Mouse (Mus musculus) CH12.LX (cell line): ENCODE measurements around the gene Itk. TPM values are rescaled to one million over a fixed set of nuclear protein-coding genes. Genes with fewer than 3 reads are reported as not detected.

Experiments used
- DNase-seq: peaks from one replicate; pipeline ENCODE4 v3.0.0-alpha.2; 2013; ENCODE audit errors: extremely low read depth
- H3K27ac ChIP-seq: 2 replicates; pipeline ENCODE4 v1.5.1; 2012; ENCODE audit warnings: low read depth, mild to moderate bottlenecking, control low read depth, moderate library complexity; ENCODE audit not compliant: insufficient read depth
- H3K27me3 ChIP-seq: replicated peaks from 2 replicates; pipeline ENCODE3; 2012; ENCODE audit warnings: inconsistent platforms
- H3K36me3 ChIP-seq, 2 experiments: replicated peaks in 1 of 2; 2 replicates each; pipeline versions ENCODE3 to v1.6.1; 2012; ENCODE audit warnings: inconsistent platforms in 1 of 2, low read length in 1 of 2, mild to moderate bottlenecking in 1 of 2, mixed read lengths in 1 of 2, moderate library complexity in 1 of 2; ENCODE audit not compliant: control insufficient read depth in 1 of 2, insufficient read depth in 1 of 2
- H3K4me1 ChIP-seq, 2 experiments: 2 replicates each; pipeline ENCODE4 v1.6.1; 2012; ENCODE audit warnings: inconsistent platforms in 1 of 2, moderate library complexity in 1 of 2; ENCODE audit not compliant: insufficient read depth in 2 of 2, control insufficient read depth in 1 of 2
- H3K4me2 ChIP-seq: 2 replicates; pipeline ENCODE4 v1.6.1; 2012; ENCODE audit warnings: low read depth, mild to moderate bottlenecking, control low read depth; ENCODE audit not compliant: poor library complexity, insufficient read depth, severe bottlenecking
- H3K4me3 ChIP-seq, 3 experiments: fragments of 150-350 bp in 1 of 3; sonication (generic) in 1 of 3; replicated peaks in 1 of 3; 2 replicates each; pipeline versions ENCODE3 to v1.5.1; 2011 to 2012; ENCODE audit warnings: low read depth in 2 of 3, low read length in 2 of 3, mild to moderate bottlenecking in 2 of 3, moderate library complexity in 2 of 3, control low read depth in 1 of 3, improper control_type of control experiment in 1 of 3, inconsistent platforms in 1 of 3, mixed read lengths in 1 of 3; ENCODE audit not compliant: poor library complexity in 1 of 3
- H3K79me2 ChIP-seq: replicated peaks from 2 replicates; pipeline ENCODE4 v1.6.1; 2012; ENCODE audit warnings: mild to moderate bottlenecking, moderate library complexity; ENCODE audit not compliant: control insufficient read depth, poor library complexity, insufficient read depth, severe bottlenecking; ENCODE audit errors: extremely low read depth
- H3K9ac ChIP-seq: 2 replicates; pipeline ENCODE4 v1.6.1; 2012; ENCODE audit warnings: low read depth, mild to moderate bottlenecking, control low read depth, moderate library complexity; ENCODE audit not compliant: insufficient read depth
- H3K9me3 ChIP-seq: replicated peaks from 2 replicates; pipeline ENCODE3; 2012; ENCODE audit warnings: low read length, inconsistent platforms, mixed read lengths
- CTCF ChIP-seq, 2 experiments: IDR thresholded peaks in 1 of 2; conservative IDR thresholded peaks in 1 of 2; 2 replicates each; pipeline ENCODE4 v1.5.1; 2011 to 2012; ENCODE audit warnings: low read depth in 2 of 2, low read length in 2 of 2, improper control_type of control experiment in 1 of 2, inconsistent platforms in 1 of 2, mild to moderate bottlenecking in 1 of 2, moderate library complexity in 1 of 2
- E2F4 ChIP-seq: IDR thresholded peaks from 2 replicates; pipeline ENCODE4 v1.6.1; 2011; ENCODE audit warnings: low read depth, low read length, improper control_type of control experiment; ENCODE audit not compliant: insufficient replicate concordance
- EP300 ChIP-seq: IDR thresholded peaks from 2 replicates; pipeline ENCODE4 v1.6.1; 2011; ENCODE audit warnings: low read length, improper control_type of control experiment
- ETS1 ChIP-seq: conservative IDR thresholded peaks from 2 replicates; pipeline ENCODE4 v1.6.1; 2012; ENCODE audit warnings: low read depth, mild to moderate bottlenecking, inconsistent platforms, low read length, improper control_type of control experiment, moderate library complexity
- GABPA ChIP-seq: IDR thresholded peaks from 2 replicates; pipeline ENCODE4 v1.6.1; 2012; ENCODE audit warnings: low read depth, low read length, improper control_type of control experiment, inconsistent platforms; ENCODE audit not compliant: insufficient replicate concordance
- IRF4 ChIP-seq: IDR thresholded peaks from 2 replicates; pipeline ENCODE4 v1.6.1; 2014; ENCODE audit warnings: low read depth, mild to moderate bottlenecking, inconsistent platforms, low read length, improper control_type of control experiment
- JUN ChIP-seq: IDR thresholded peaks from 2 replicates; pipeline ENCODE4 v1.6.1; 2011; ENCODE audit warnings: low read depth, mild to moderate bottlenecking, low read length, improper control_type of control experiment, moderate library complexity; ENCODE audit not compliant: insufficient read depth
- JUND ChIP-seq: conservative IDR thresholded peaks from 2 replicates; pipeline ENCODE4 v1.6.1; 2011; ENCODE audit warnings: low read depth, low read length, improper control_type of control experiment
- KAT2A ChIP-seq: IDR thresholded peaks from 2 replicates; pipeline ENCODE4 v1.6.1; 2012; ENCODE audit warnings: low read length, improper control_type of control experiment, inconsistent platforms; ENCODE audit not compliant: insufficient replicate concordance
- MAFK ChIP-seq: IDR thresholded peaks from 2 replicates; pipeline ENCODE4 v1.6.1; 2011; ENCODE audit warnings: low read length, improper control_type of control experiment; ENCODE audit not compliant: insufficient replicate concordance
- MAZ ChIP-seq: IDR thresholded peaks from 2 replicates; pipeline ENCODE4 v1.6.1; 2012; ENCODE audit warnings: low read depth, mild to moderate bottlenecking, inconsistent platforms, low read length, improper control_type of control experiment, moderate library complexity
- MEF2A ChIP-seq: IDR thresholded peaks from 2 replicates; pipeline ENCODE4 v1.6.1; 2014; ENCODE audit warnings: low read depth, mild to moderate bottlenecking, inconsistent platforms, low read length, improper control_type of control experiment, borderline replicate concordance
- MYC ChIP-seq: IDR thresholded peaks from 2 replicates; pipeline ENCODE4 v1.6.1; 2011; ENCODE audit warnings: low read depth, mild to moderate bottlenecking, improper control_type of control experiment, low read length
- NELFE ChIP-seq: IDR thresholded peaks from 2 replicates; pipeline ENCODE4 v1.6.1; 2011; ENCODE audit warnings: low read depth, low read length, improper control_type of control experiment
- POLR2A ChIP-seq: IDR thresholded peaks from 2 replicates; pipeline ENCODE4 v1.6.1; 2011; ENCODE audit warnings: low read depth, mild to moderate bottlenecking, improper control_type of control experiment, low read length
- RAD21 ChIP-seq: IDR thresholded peaks from 2 replicates; pipeline ENCODE4 v1.6.1; 2011; ENCODE audit warnings: low read depth, mild to moderate bottlenecking, low read length, improper control_type of control experiment, moderate library complexity
- RCOR1 ChIP-seq: conservative IDR thresholded peaks from 2 replicates; pipeline ENCODE4 v1.6.1; 2012; ENCODE audit warnings: low read depth, mild to moderate bottlenecking, inconsistent platforms, low read length, improper control_type of control experiment
- TBP ChIP-seq: conservative IDR thresholded peaks from 2 replicates; pipeline ENCODE4 v1.6.1; 2011; ENCODE audit warnings: low read depth, low read length, improper control_type of control experiment
- TCF12 ChIP-seq: IDR thresholded peaks from 2 replicates; pipeline ENCODE4 v1.6.1; 2014; ENCODE audit warnings: low read depth, mild to moderate bottlenecking, inconsistent platforms, low read length, improper control_type of control experiment
- USF1 ChIP-seq: IDR thresholded peaks from 2 replicates; pipeline ENCODE4 v1.6.1; 2014; ENCODE audit warnings: low read depth, mild to moderate bottlenecking, inconsistent platforms, low read length, improper control_type of control experiment
- USF2 ChIP-seq: conservative IDR thresholded peaks from 2 replicates; pipeline ENCODE4 v1.6.1; 2011; ENCODE audit warnings: low read depth, low read length, improper control_type of control experiment
- ZC3H11A ChIP-seq: IDR thresholded peaks from 2 replicates; pipeline ENCODE4 v1.6.1; 2012; ENCODE audit warnings: low read depth, mild to moderate bottlenecking, inconsistent platforms, low read length, improper control_type of control experiment
- ZMIZ1 ChIP-seq: IDR thresholded peaks from 2 replicates; pipeline ENCODE4 v1.6.1; 2012; ENCODE audit warnings: low read depth, mild to moderate bottlenecking, inconsistent platforms, low read length, improper control_type of control experiment
- ZNF384 ChIP-seq: IDR thresholded peaks from 2 replicates; pipeline ENCODE4 v1.6.1; 2012; ENCODE audit warnings: low read depth, low read length, improper control_type of control experiment, inconsistent platforms
- dilution Hi-C: fragments of 300-500 bp; cut with MboI; formaldehyde crosslinking; loops from 2 replicates; pipeline ENCODE4 v1.14.3; 2020; ENCODE audit warnings: low sequenced_read_pairs; ENCODE audit not compliant: extremely low pct_unique_long_range_greater_than_20kb, extremely low pct_ligation_motif_present
- in situ Hi-C: fragments of 300-500 bp; cut with MboI; formaldehyde crosslinking; loops from 3 replicates; pipeline ENCODE4 v1.14.3; 2019; ENCODE audit warnings: low sequenced_read_pairs, low pct_ligation_motif_present, low pct_unique_long_range_greater_than_20kb, mixed read lengths
- polyA plus RNA-seq: library from polyadenylated mRNA; unstranded; fragments of >175 nt; gene quantifications from 2 replicates; pipeline ENCODE4 v1.2.1, GENCODE M21; 2012; ENCODE audit warnings: low read depth; ENCODE audit not compliant: insufficient read length
- total RNA-seq, 2 experiments: library from RNA; depleted of rRNA; stranded (reverse); fragments of 300-350 nt in 1 of 2; fragments of >200 nt in 1 of 2; gene quantifications; 2 replicates each; pipeline ENCODE4 v1.2.3; 2012 to 2014

The Itk gene
- total and polyA plus RNA-seq, 3 experiments, result 0.11 to 0.64 (median 0.17) TPM

- no peak for DNase-seq
- dilution Hi-C loops, result no loop called here
- Histone ChIP-seq H3K79me2 (no peaks in the 10 kb centered on the region), H3K27ac (no peak overlapping the region), H3K36me3 (no peaks in the 10 kb centered on the region), H3K4me2 (no peak overlapping the region), H3K27me3 (no peaks in the 10 kb centered on the region), H3K4me3 (no peak overlapping the region), H3K9me3 (no peaks in the 10 kb centered on the region), H3K4me1 (peaks cover 32 to 67% of the 10 kb centered on the region in 2 experiments), H3K9ac (no peak overlapping the region)
- in situ Hi-C loops, result loop anchor here (5.0 kb wide), 1 partner anchor 49 kb away; the partner anchor contains the start of gene Med7
- no peak for TF ChIP-seq MYC
- TF ChIP-seq GABPA, result no peak
- TF ChIP-seq RCOR1, result no peak
- TF ChIP-seq JUN, result no peak
- no peak for TF ChIP-seq JUND
- no peak for TF ChIP-seq TCF12
- no peak for TF ChIP-seq EP300
- no peak for TF ChIP-seq MEF2A
- no peak for TF ChIP-seq E2F4
- TF ChIP-seq POLR2A, result no peak
- no peak for TF ChIP-seq USF2
- no peak for TF ChIP-seq MAFK
- no peak for TF ChIP-seq NELFE
- TF ChIP-seq IRF4, result no peak
- TF ChIP-seq, all 38 proteins: peak for 0
Measured at GRCm38 (mm10) chr11:46388438-46388837, 877 bp downstream of the Itk start.

DNA sequence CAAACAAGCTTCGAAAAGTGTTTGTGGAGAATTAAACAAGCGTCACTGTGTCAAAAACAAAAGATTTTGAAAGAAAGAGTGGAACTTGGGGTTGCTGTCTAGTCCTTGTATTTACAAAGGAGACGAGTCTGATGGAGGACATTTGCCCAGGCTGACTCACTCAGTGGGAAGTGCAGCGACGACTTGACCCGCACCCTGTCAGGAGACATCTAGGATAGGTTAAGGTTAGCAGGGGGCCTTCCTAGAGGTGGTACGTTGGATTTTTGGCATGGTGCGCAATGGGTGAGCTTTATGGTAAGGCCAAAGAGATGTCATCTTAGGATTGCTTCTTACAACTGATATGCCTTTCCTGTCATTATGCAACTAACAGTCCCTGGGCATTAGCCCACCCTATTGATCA, 2.3 kb downstream of the Itk start:
- TF ChIP-seq CTCF (conservative IDR thresholded peaks at IDR 0.05 in 1 of 2, IDR thresholded peaks at IDR 0.05 in 1 of 2; ENCODE audit: low read depth in 2 of 2, low read length in 2 of 2) (no peak), POLR2A (no peak), TBP (no peak), ZC3H11A (no peak), E2F4 (no peak), JUND (no peak), USF1 (no peak), MAZ (no peak), TCF12 (no peak), ZMIZ1 (no peak), KAT2A (no peak), ETS1 (no peak), RAD21 (no peak), EP300 (no peak), USF2 (no peak), MAFK (no peak), ZNF384 (no peak)
- Histone ChIP-seq H3K27me3 (no peaks in the 10 kb centered on the region), H3K79me2 (no peaks in the 10 kb centered on the region), H3K9ac (peak overlapping the region; percentile 2; the same call in 1 of the 2 replicates), H3K27ac (peak overlapping the region; percentile 39; the same call in 1 of the 2 replicates), H3K4me3 (no peak overlapping the region), H3K9me3 (peaks cover 1% of the 10 kb centered on the region), H3K4me2 (peak overlapping the region; percentile 45), H3K4me1 (peaks cover 30 to 73% of the 10 kb centered on the region in 2 experiments), H3K36me3 (no peaks in the 10 kb centered on the region)
- no peak for DNase-seq
- in situ Hi-C loops, result loop anchor here (5.0 kb wide), 1 partner anchor 50 kb away; the partner anchor contains the start of gene Med7
- dilution Hi-C loops, result no loop called here
